Mouse (Mus musculus) heart, postnatal 0 days (tissue): ENCODE data around the gene Epha8. TPM values are rescaled to one million over a fixed set of nuclear protein-coding genes. Genes with fewer than 3 reads are reported as not detected.

ENCODE experiments used
- ATAC-seq: fragments of 200-750 bp; cut with Nextera tagmentation; 2 replicates; pipeline ENCODE4 v1.8.0; 2017; ENCODE audit warnings: low read depth, moderate number of reproducible peaks, moderate library complexity; ENCODE audit not compliant: insufficient read depth
- DNase-seq: peaks from one replicate; pipeline ENCODE4 v3.0.0-alpha.2; 2016; ENCODE audit warnings: low spot score
- H3K27ac ChIP-seq: fragments of 300-500 bp; sonication (generic); 2 replicates; pipeline ENCODE4 v1.5.1; 2014; ENCODE audit warnings: low read depth, mild to moderate bottlenecking
- H3K27me3 ChIP-seq: fragments of 300-500 bp; sonication (generic); 2 replicates; pipeline ENCODE4 v1.6.1; 2014; ENCODE audit warnings: low read length, mixed read lengths; ENCODE audit not compliant: control insufficient read depth, insufficient read depth
- H3K36me3 ChIP-seq: fragments of 300-500 bp; sonication (generic); replicated peaks from 2 replicates; pipeline ENCODE4 v1.6.1; 2014; ENCODE audit warnings: low read length, mixed read lengths; ENCODE audit not compliant: control insufficient read depth, insufficient read depth
- H3K4me1 ChIP-seq: fragments of 300-500 bp; sonication (generic); 2 replicates; pipeline ENCODE4 v1.6.1; 2014; ENCODE audit warnings: antibody characterized with exemption; ENCODE audit not compliant: control insufficient read depth, insufficient read depth
- H3K4me2 ChIP-seq: fragments of 300-500 bp; sonication (generic); 2 replicates; pipeline ENCODE4 v1.6.1; 2014; ENCODE audit warnings: low read depth, mild to moderate bottlenecking, low read length, moderate library complexity
- H3K4me3 ChIP-seq: fragments of 300-500 bp; sonication (generic); 2 replicates; pipeline ENCODE4 v1.5.1; 2014; ENCODE audit warnings: low read depth, low read length
- H3K9ac ChIP-seq: fragments of 300-500 bp; sonication (generic); replicated peaks from 2 replicates; pipeline ENCODE4 v1.6.1; 2014; ENCODE audit warnings: low read depth, low read length, mixed read lengths
- H3K9me3 ChIP-seq: fragments of 300-500 bp; sonication (generic); replicated peaks from 2 replicates; pipeline ENCODE4 v1.6.1; 2016; ENCODE audit warnings: low read length; ENCODE audit not compliant: control insufficient read depth
- CTCF ChIP-seq: IDR thresholded peaks from 2 replicates; pipeline ENCODE4 v1.5.1; 2016; ENCODE audit warnings: antibody characterized with exemption, control low read depth, low read depth
- EP300 ChIP-seq: IDR thresholded peaks from 2 replicates; pipeline ENCODE4 v1.6.1; 2016; ENCODE audit warnings: antibody characterized with exemption, low read depth
- WGBS: fragments of 180-500 bp; shearing (Covaris S2); extraction: QIAGEN DNeasy Blood & Tissue Kit; methylation state at CpG from one replicate; pipeline ENCODE4 v1.1.7; 2014; 5-methylcytosine and 5-hydroxymethylcytosine counted together
- polyA plus RNA-seq: library from polyadenylated mRNA; unstranded; fragments of >200 nt; fragmentation: Nextera tagmentation; extraction: Ambion mirVana; gene quantifications from 2 replicates; pipeline ENCODE4 v1.2.1, GENCODE M21; 2015
- total RNA-seq: library from RNA; depleted of rRNA; stranded (reverse); fragments of >200 nt; gene quantifications from 2 replicates; pipeline ENCODE4 v1.2.3, GENCODE M21; 2014; ENCODE audit warnings: low replicate concordance

Gene Epha8
- total and polyA plus RNA-seq, 2 experiments from 2014 or later, result 0.08 TPM; not detected in 1

- H3K4me2 ChIP-seq, result no peak overlapping the region
- TF ChIP-seq CTCF (no peak), EP300 (no peak)
- no peak overlapping the region for H3K27ac ChIP-seq
- ATAC-seq (no peak), DNase-seq (no peak)
- peaks cover 48% of the 10 kb centered on the region for H3K27me3 ChIP-seq
- H3K36me3 ChIP-seq, result no peaks in the 10 kb centered on the region
- no peak overlapping the region for H3K4me3 ChIP-seq
- H3K9ac ChIP-seq, result no peak overlapping the region
- 22% methylated on average over 15 of the region's 15 CpGs for WGBS
- no peaks in the 10 kb centered on the region for H3K9me3 ChIP-seq
- no peaks in the 10 kb centered on the region for H3K4me1 ChIP-seq
Observed at GRCm38 (mm10) chr4:136925804-136926203, 30.8 kb downstream of the Epha8 start.

DNA sequence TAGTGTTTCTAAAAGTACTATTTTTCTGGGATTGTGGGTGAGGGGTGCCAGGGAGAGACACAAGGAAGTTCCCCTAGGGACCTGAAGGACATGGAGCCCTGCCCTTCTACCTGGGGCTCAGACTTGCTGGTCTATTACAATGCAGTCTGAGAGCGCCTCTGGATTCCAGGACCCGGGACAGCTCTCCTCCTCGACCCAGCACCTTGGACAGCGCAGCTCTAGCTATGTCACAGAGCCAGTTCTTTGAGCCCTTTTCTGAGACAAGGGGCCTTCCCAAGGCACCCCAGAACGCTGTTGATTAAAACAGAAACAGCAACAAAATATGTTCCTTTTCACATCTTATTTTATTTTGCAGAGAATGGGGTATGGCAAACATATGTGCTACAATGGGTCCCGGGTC, 32.1 kb downstream of the Epha8 start:
- no peak overlapping the region for H3K27ac ChIP-seq
- ATAC-seq, result peak; percentile 58; the same call in 1 of the 2 replicates
- H3K4me1 ChIP-seq, result no peaks in the 10 kb centered on the region
- TF ChIP-seq EP300, result no peak
- TF ChIP-seq CTCF, result no peak
- no peaks in the 10 kb centered on the region for H3K36me3 ChIP-seq
- H3K9me3 ChIP-seq, result no peaks in the 10 kb centered on the region
- H3K4me2 ChIP-seq, result no peak overlapping the region
- 4% methylated on average over 6 of the region's 6 CpGs for WGBS
- peak; percentile 36 for DNase-seq
- no peak overlapping the region for H3K9ac ChIP-seq
- H3K4me3 ChIP-seq, result no peak overlapping the region
- H3K27me3 ChIP-seq, result peaks cover 40% of the 10 kb centered on the region

DNA sequence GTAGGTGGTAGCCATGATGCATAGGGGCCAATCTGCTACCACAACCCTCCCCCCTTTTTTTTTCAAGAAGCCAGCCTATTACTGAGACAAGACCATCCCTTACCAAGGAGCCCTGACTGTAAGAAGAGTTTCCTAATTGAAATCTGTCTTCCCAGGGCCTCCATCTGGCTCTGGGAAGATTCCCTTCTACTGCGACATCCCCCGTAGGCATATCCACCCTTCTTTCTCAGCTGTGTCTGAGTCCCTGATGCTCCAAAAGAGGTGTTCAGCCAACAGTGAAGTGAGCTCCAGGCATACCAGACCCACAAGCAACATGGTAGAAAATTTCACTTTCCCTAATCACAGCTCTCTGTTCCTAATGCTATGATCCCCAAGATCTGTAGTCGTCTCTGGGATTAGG, 37.1 kb downstream of the Epha8 start:
- no peak for TF ChIP-seq EP300
- no peak for TF ChIP-seq CTCF
- 60% methylated on average over 3 of the region's 3 CpGs for WGBS
- H3K4me2 ChIP-seq, result no peak overlapping the region
- peaks cover 14% of the 10 kb centered on the region; the same call in 1 of the 2 replicates for H3K27me3 ChIP-seq
- no peaks in the 10 kb centered on the region for H3K4me1 ChIP-seq
- DNase-seq (no peak), ATAC-seq (no peak)
- H3K9ac ChIP-seq, result no peak overlapping the region
- H3K36me3 ChIP-seq, result no peaks in the 10 kb centered on the region
- no peak overlapping the region for H3K27ac ChIP-seq
- H3K9me3 ChIP-seq, result no peaks in the 10 kb centered on the region
- H3K4me3 ChIP-seq, result no peak overlapping the region

GRCm38 (mm10) chr4:136918834-136919233, 37.8 kb downstream of the Epha8 start:
- Histone ChIP-seq H3K4me3 (no peak overlapping the region), H3K36me3 (no peaks in the 10 kb centered on the region), H3K4me2 (no peak overlapping the region), H3K9me3 (no peaks in the 10 kb centered on the region), H3K9ac (no peak overlapping the region), H3K27me3 (peaks cover 21% of the 10 kb centered on the region), H3K27ac (no peak overlapping the region), H3K4me1 (no peaks in the 10 kb centered on the region)
- TF ChIP-seq CTCF (no peak), EP300 (no peak)
- 75% methylated on average over 8 of the region's 8 CpGs for WGBS
- DNase-seq, result no peak
- no peak for ATAC-seq

DNA sequence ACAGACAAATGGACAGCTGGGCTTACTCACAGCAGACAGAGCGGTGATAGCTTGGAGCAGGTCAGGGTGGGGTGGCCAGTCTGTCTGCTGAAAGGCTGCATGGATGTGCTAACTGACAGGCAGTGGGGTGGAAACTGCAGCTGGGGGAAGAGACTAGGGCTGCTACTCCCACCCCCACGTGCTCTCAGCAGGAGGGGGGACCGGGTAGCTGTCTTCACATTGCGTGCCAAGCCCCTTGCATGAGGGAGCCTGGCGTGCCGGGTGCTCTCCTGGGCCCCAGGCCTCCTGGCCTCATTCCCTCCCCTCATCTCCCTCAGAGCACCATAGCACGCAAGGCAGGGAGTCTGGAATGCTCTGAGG, 39.5 kb downstream of the Epha8 start:
- peaks cover 34% of the 10 kb centered on the region for H3K27me3 ChIP-seq
- no peak for TF ChIP-seq EP300
- TF ChIP-seq CTCF, result no peak
- no peaks in the 10 kb centered on the region for H3K4me1 ChIP-seq
- DNase-seq, result no peak
- no peak overlapping the region for H3K4me2 ChIP-seq
- no peak overlapping the region for H3K4me3 ChIP-seq
- 35% methylated on average over 7 of the region's 7 CpGs for WGBS
- H3K36me3 ChIP-seq, result no peaks in the 10 kb centered on the region
- H3K27ac ChIP-seq, result no peak overlapping the region
- no peak for ATAC-seq
- no peaks in the 10 kb centered on the region for H3K9me3 ChIP-seq
- H3K9ac ChIP-seq, result no peak overlapping the region

GRCm38 (mm10) chr4:136916359-136917164, 40.1 kb downstream of the Epha8 start:
- WGBS, result 63% methylated on average over 20 of the region's 20 CpGs
- Histone ChIP-seq H3K9me3 (no peaks in the 10 kb centered on the region), H3K9ac (no peak overlapping the region), H3K27me3 (peaks cover 34% of the 10 kb centered on the region), H3K27ac (no peak overlapping the region), H3K4me2 (no peak overlapping the region), H3K4me1 (no peaks in the 10 kb centered on the region), H3K4me3 (no peak overlapping the region), H3K36me3 (no peaks in the 10 kb centered on the region)
- ATAC-seq (no peak), DNase-seq (no peak)
- TF ChIP-seq CTCF, result no peak
- TF ChIP-seq EP300, result no peak
